Mouse (Mus musculus) kidney, embryonic 15.5 days (tissue): ENCODE results near the gene Ifi205. TPM values are rescaled to one million over a fixed set of nuclear protein-coding genes. Genes with fewer than 3 reads are reported as not detected.
"Not testable (repeated sequence)": the region's sequence is repeated elsewhere in the genome, so short reads cannot be mapped to it uniquely, and the experiment has no call there.

Source experiments
- ATAC-seq: fragments of 200-750 bp; cut with Nextera tagmentation; replicated peaks from 2 replicates; pipeline ENCODE4 v1.8.0; 2017; ENCODE audit warnings: moderate TSS enrichment; ENCODE audit not compliant: low FRiP score
- H3K27ac ChIP-seq: fragments of 300-500 bp; sonication (generic); 2 replicates; pipeline ENCODE4 v1.5.1; 2015; ENCODE audit warnings: mild to moderate bottlenecking, inconsistent platforms
- H3K27me3 ChIP-seq: fragments of 300-500 bp; sonication (generic); 2 replicates; pipeline ENCODE4 v1.6.1; 2015; ENCODE audit warnings: inconsistent platforms
- H3K36me3 ChIP-seq: fragments of 300-500 bp; sonication (generic); 2 replicates; pipeline ENCODE4 v1.6.1; 2015; ENCODE audit warnings: inconsistent platforms
- H3K4me1 ChIP-seq: fragments of 300-500 bp; sonication (generic); 2 replicates; pipeline ENCODE4 v1.6.1; 2015; ENCODE audit warnings: inconsistent platforms
- H3K4me2 ChIP-seq: fragments of 300-500 bp; sonication (generic); 2 replicates; pipeline ENCODE4 v1.6.1; 2015; ENCODE audit warnings: moderate library complexity, mild to moderate bottlenecking, inconsistent platforms
- H3K4me3 ChIP-seq: fragments of 300-500 bp; sonication (generic); replicated peaks from 2 replicates; pipeline ENCODE4 v1.5.1; 2015; ENCODE audit warnings: mild to moderate bottlenecking, inconsistent platforms
- H3K9ac ChIP-seq: fragments of 300-500 bp; sonication (generic); 2 replicates; pipeline ENCODE4 v1.6.1; 2015; ENCODE audit warnings: mild to moderate bottlenecking, inconsistent platforms
- H3K9me3 ChIP-seq: fragments of 300-500 bp; sonication (generic); replicated peaks from 2 replicates; pipeline ENCODE4 v1.6.1; 2016; ENCODE audit warnings: inconsistent platforms
- WGBS: fragments of 180-500 bp; shearing (Covaris S2); methylation state at CpG from one replicate; pipeline ENCODE4 v1.1.7; 2015; ENCODE audit warnings: mixed read lengths; 5-methylcytosine and 5-hydroxymethylcytosine counted together
- polyA plus RNA-seq: library from polyadenylated mRNA; unstranded; fragments of >200 nt; fragmentation: Nextera tagmentation; extraction: Ambion mirVana; gene quantifications from 2 replicates; pipeline ENCODE4 v1.2.1, GENCODE M21; 2015

Ifi205 gene
- not detected in 2 replicates for polyA plus RNA-seq

- H3K9ac ChIP-seq: no peak within 1 kb of the TSS
- 42% methylated on average over 1 of the region's 1 CpGs for WGBS
- no peak for ATAC-seq
Measured at GRCm38 (mm10) chr1:174031698-174032097, at the start of gene Ifi205. TSS of gene Ifi205 (minus strand) at chr1:174031810.

GRCm38 (mm10) chr1:174066305-174066704 is 34.7 kb upstream of the Ifi205 start, which contains the start of gene Olfr430:
TSS of gene Olfr430 (plus strand) at chr1:174066605.
- ATAC-seq: no peak
- Histone ChIP-seq H3K4me1 (no peaks in the 10 kb centered on the region), H3K27me3 (no peaks in the 10 kb centered on the region), H3K36me3 (no peaks in the 10 kb centered on the region), H3K4me2 (no peak within 1 kb of the TSS), H3K27ac (no peak within 1 kb of the TSS), H3K9me3 (no peaks in the 10 kb centered on the region), H3K4me3 (no peak within 1 kb of the TSS), H3K9ac (no peak within 1 kb of the TSS)
- WGBS: 90% methylated on average over 3 of the region's 3 CpGs

More at GRCm38 (mm10) chr1:174031698-174032097, at the start of gene Ifi205:
- Histone ChIP-seq H3K9me3 (no peaks in the 10 kb centered on the region), H3K36me3 (no peaks in the 10 kb centered on the region), H3K4me3 (no peak within 1 kb of the TSS), H3K27me3 (no peaks in the 10 kb centered on the region), H3K4me1 (no peaks in the 10 kb centered on the region), H3K4me2 (no peak within 1 kb of the TSS), H3K27ac (no peak within 1 kb of the TSS)

- H3K27me3 ChIP-seq: no peaks in the 10 kb centered on the region
Measured at GRCm38 (mm10) chr1:174055248-174055647, 23.6 kb upstream of the Ifi205 start.

GRCm38 (mm10) chr1:174052981-174053380 is 21.4 kb upstream of the Ifi205 start:
- H3K9me3 ChIP-seq: no peaks in the 10 kb centered on the region
- H3K4me2 ChIP-seq: no peak overlapping the region
- H3K9ac ChIP-seq: no peak overlapping the region
- no peak for ATAC-seq
- H3K4me3 ChIP-seq: no peak overlapping the region
- H3K4me1 ChIP-seq: no peaks in the 10 kb centered on the region
- no peaks in the 10 kb centered on the region for H3K27me3 ChIP-seq
- H3K27ac ChIP-seq: no peak overlapping the region
- WGBS: 71% methylated on average over 3 of the region's 3 CpGs
- no peaks in the 10 kb centered on the region for H3K36me3 ChIP-seq

More at GRCm38 (mm10) chr1:174055248-174055647, 23.6 kb upstream of the Ifi205 start:
- Histone ChIP-seq H3K9ac (no peak overlapping the region), H3K36me3 (no peaks in the 10 kb centered on the region), H3K4me2 (no peak overlapping the region), H3K4me1 (no peaks in the 10 kb centered on the region), H3K27ac (no peak overlapping the region), H3K9me3 (no peaks in the 10 kb centered on the region), H3K4me3 (no peak overlapping the region)
- 84% methylated on average over 2 of the region's 2 CpGs for WGBS
- ATAC-seq: no peak

GRCm38 (mm10) chr1:174051931-174052536 is 20.4 kb upstream of the Ifi205 start:
- H3K27ac ChIP-seq: no peak overlapping the region
- H3K4me1 ChIP-seq: no peaks in the 10 kb centered on the region
- H3K27me3 ChIP-seq: no peaks in the 10 kb centered on the region
- H3K9me3 ChIP-seq: no peaks in the 10 kb centered on the region
- 82% methylated on average over 5 of the region's 5 CpGs for WGBS
- no peak overlapping the region for H3K4me3 ChIP-seq
- H3K36me3 ChIP-seq: no peaks in the 10 kb centered on the region
- H3K9ac ChIP-seq: no peak overlapping the region
- no peak overlapping the region for H3K4me2 ChIP-seq
- ATAC-seq: no peak

GRCm38 (mm10) chr1:174051515-174051914 is 19.9 kb upstream of the Ifi205 start:
- H3K36me3 ChIP-seq: no peaks in the 10 kb centered on the region
- H3K4me2 ChIP-seq: no peak overlapping the region
- no peak overlapping the region for H3K4me3 ChIP-seq
- no peaks in the 10 kb centered on the region for H3K4me1 ChIP-seq
- H3K9ac ChIP-seq: no peak overlapping the region
- H3K27ac ChIP-seq: no peak overlapping the region
- no peak for ATAC-seq
- WGBS: 88% methylated on average over 4 of the region's 4 CpGs
- no peaks in the 10 kb centered on the region for H3K9me3 ChIP-seq
- H3K27me3 ChIP-seq: no peaks in the 10 kb centered on the region

GRCm38 (mm10) chr1:174050532-174050931 is 18.9 kb upstream of the Ifi205 start:
- WGBS: 83% methylated on average over 4 of the region's 4 CpGs
- no peaks in the 10 kb centered on the region for H3K36me3 ChIP-seq
- no peak for ATAC-seq

GRCm38 (mm10) chr1:174049357-174049756 is 17.7 kb upstream of the Ifi205 start:
- WGBS: 52% methylated on average over 4 of the region's 4 CpGs
- not testable (repeated sequence) for H3K9ac ChIP-seq

More at GRCm38 (mm10) chr1:174050532-174050931, 18.9 kb upstream of the Ifi205 start:
- no peaks in the 10 kb centered on the region for H3K4me1 ChIP-seq
- no peak overlapping the region for H3K4me3 ChIP-seq
- no peak overlapping the region for H3K4me2 ChIP-seq
- no peaks in the 10 kb centered on the region for H3K9me3 ChIP-seq
- no peak overlapping the region for H3K9ac ChIP-seq
- no peaks in the 10 kb centered on the region for H3K27me3 ChIP-seq
- no peak overlapping the region for H3K27ac ChIP-seq

GRCm38 (mm10) chr1:174048893-174049292 is 17.3 kb upstream of the Ifi205 start, which contains the start of gene Olfr432:
TSS of gene Olfr432 (plus strand) at chr1:174049205.
- Histone ChIP-seq H3K9ac (no peak within 1 kb of the TSS), H3K4me1 (no peaks in the 10 kb centered on the region), H3K27ac (no peak within 1 kb of the TSS), H3K9me3 (no peaks in the 10 kb centered on the region), H3K4me2 (no peak within 1 kb of the TSS), H3K4me3 (no peak within 1 kb of the TSS), H3K36me3 (no peaks in the 10 kb centered on the region), H3K27me3 (no peaks in the 10 kb centered on the region)
- 67% methylated on average over 2 of the region's 2 CpGs for WGBS
- no peak for ATAC-seq

More at GRCm38 (mm10) chr1:174049357-174049756, 17.7 kb upstream of the Ifi205 start:
- H3K27me3 ChIP-seq, ATAC-seq, H3K27ac ChIP-seq, H3K4me1 ChIP-seq, H3K4me2 ChIP-seq, H3K4me3 ChIP-seq, H3K36me3 ChIP-seq, H3K9me3 ChIP-seq: not testable (repeated sequence)

- H3K4me2 ChIP-seq, H3K4me1 ChIP-seq, ATAC-seq, H3K36me3 ChIP-seq, H3K9me3 ChIP-seq, H3K27ac ChIP-seq, H3K27me3 ChIP-seq, H3K9ac ChIP-seq, H3K4me3 ChIP-seq: not testable (repeated sequence)
- 79% methylated on average over 6 of the region's 6 CpGs for WGBS
Measured at GRCm38 (mm10) chr1:174048227-174048626, 16.6 kb upstream of the Ifi205 start.

- Histone ChIP-seq H3K4me1 (no peaks in the 10 kb centered on the region), H3K9ac (no peak overlapping the region), H3K27ac (no peak overlapping the region), H3K4me2 (no peak overlapping the region), H3K36me3 (no peaks in the 10 kb centered on the region), H3K9me3 (no peaks in the 10 kb centered on the region), H3K27me3 (no peaks in the 10 kb centered on the region), H3K4me3 (no peak overlapping the region)
- 69% methylated on average over 2 of the region's 2 CpGs for WGBS
- ATAC-seq: no peak
Measured at GRCm38 (mm10) chr1:174044431-174044830, 12.8 kb upstream of the Ifi205 start.

GRCm38 (mm10) chr1:174042091-174042884 is 10.7 kb upstream of the Ifi205 start:
- WGBS: 90% methylated on average over 12 of the region's 12 CpGs
- H3K27ac ChIP-seq: not testable (repeated sequence)

More at GRCm38 (mm10) chr1:174042091-174042884, 10.7 kb upstream of the Ifi205 start:
- H3K27me3 ChIP-seq, H3K4me2 ChIP-seq, H3K36me3 ChIP-seq, H3K4me3 ChIP-seq, H3K9me3 ChIP-seq, H3K9ac ChIP-seq, H3K4me1 ChIP-seq, ATAC-seq: not testable (repeated sequence)
